Mouse (Mus musculus): ENCODE measurements around the gene Lrfn4.

GRCm38 (mm10) chr19:4589081-4589480, 26.4 kb downstream of the Lrfn4 start:
- TF ChIP-seq CTCF (IDR thresholded peaks at IDR 0.05; ENCODE audit: extremely low read depth, insufficient read depth, low read length) (0 out of 2 replicates have a peak, but pooled peaks have one; percentile 14), POLR2A (IDR thresholded peaks at IDR 0.05; ENCODE audit: extremely low read depth, insufficient read depth, low read length) (no peak)

Measured in cortical plate, adult 2 months (tissue).